Mouse (Mus musculus) midbrain, embryonic 13.5 days (tissue): ENCODE measurements at regions not wholly inside any gene's neighbourhood (a gene's known extent, or its start where the extent isn't known, plus 50 kb on each side); places are given as distances from the start of the nearest gene placed in this dataset.
A peak's percentile ranks its signal among the peaks of the same experiment; 100 is the strongest.

ENCODE experiments used
- ATAC-seq: fragments of 200-750 bp; cut with Nextera tagmentation; 2 replicates; pipeline ENCODE4 v1.8.0; 2017; ENCODE audit warnings: mild to moderate bottlenecking, moderate TSS enrichment, moderate library complexity
- H3K27ac ChIP-seq: fragments of 300-500 bp; sonication (generic); 2 replicates; pipeline ENCODE4 v1.5.1; 2015; ENCODE audit warnings: inconsistent platforms, mild to moderate bottlenecking, moderate library complexity
- H3K27me3 ChIP-seq: fragments of 300-500 bp; sonication (generic); 2 replicates; pipeline ENCODE4 v1.6.1; 2015; ENCODE audit warnings: mild to moderate bottlenecking, inconsistent platforms
- H3K36me3 ChIP-seq: fragments of 300-500 bp; sonication (generic); 2 replicates; pipeline ENCODE4 v1.6.1; 2015; ENCODE audit warnings: mild to moderate bottlenecking, inconsistent platforms
- H3K4me1 ChIP-seq: fragments of 300-500 bp; sonication (generic); replicated peaks from 2 replicates; pipeline ENCODE4 v1.6.1; 2015; ENCODE audit warnings: inconsistent platforms
- H3K4me2 ChIP-seq: fragments of 300-500 bp; sonication (generic); replicated peaks from 2 replicates; pipeline ENCODE4 v1.6.1; 2015; ENCODE audit warnings: moderate library complexity, mild to moderate bottlenecking, inconsistent platforms
- H3K4me3 ChIP-seq: fragments of 300-500 bp; sonication (generic); replicated peaks from 2 replicates; pipeline ENCODE4 v1.5.1; 2015; ENCODE audit warnings: mild to moderate bottlenecking, inconsistent platforms
- H3K9ac ChIP-seq: fragments of 300-500 bp; sonication (generic); replicated peaks from 2 replicates; pipeline ENCODE4 v1.6.1; 2015; ENCODE audit warnings: mild to moderate bottlenecking, inconsistent platforms
- H3K9me3 ChIP-seq: fragments of 300-500 bp; sonication (generic); 2 replicates; pipeline ENCODE4 v1.6.1; 2016; ENCODE audit warnings: mild to moderate bottlenecking, inconsistent platforms
- WGBS: fragments of 180-500 bp; shearing (Covaris S2); methylation state at CpG from one replicate; pipeline ENCODE4 v1.1.7; 2015; 5-methylcytosine and 5-hydroxymethylcytosine counted together

DNA sequence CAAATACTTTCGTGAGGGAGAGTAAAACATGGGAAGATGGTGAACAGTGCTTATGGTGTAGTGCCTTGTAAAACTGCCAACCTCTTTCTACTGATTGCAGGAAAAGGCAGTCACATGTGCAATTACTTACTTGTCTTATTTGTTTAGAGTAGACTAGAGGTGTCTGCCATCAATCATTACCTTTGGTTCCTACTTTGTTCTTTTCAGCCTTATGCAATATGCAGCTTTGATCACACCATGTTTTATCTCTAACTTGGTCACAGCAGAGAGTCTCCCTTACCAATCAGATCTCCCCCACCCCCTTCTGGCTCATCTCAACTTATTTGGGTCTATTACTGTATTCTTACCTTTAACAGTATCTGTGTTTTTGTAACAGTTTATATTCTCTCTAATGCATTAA is 1043.2 kb downstream of the Car8 start:
- no peaks in the 10 kb centered on the region for H3K27me3 ChIP-seq
- H3K4me3 ChIP-seq: no peak overlapping the region
- H3K9me3 ChIP-seq: no peaks in the 10 kb centered on the region
- 90% methylated on average over 1 of the region's 1 CpGs for whole genome bisulfite sequencing
- H3K36me3 ChIP-seq: no peaks in the 10 kb centered on the region
- peaks cover 5% of the 10 kb centered on the region; the same call in 1 of the 2 replicates for H3K4me1 ChIP-seq
- no peak overlapping the region for H3K9ac ChIP-seq
- H3K4me2 ChIP-seq: no peak overlapping the region
- ATAC-seq: no peak
- H3K27ac ChIP-seq: no peak overlapping the region

DNA sequence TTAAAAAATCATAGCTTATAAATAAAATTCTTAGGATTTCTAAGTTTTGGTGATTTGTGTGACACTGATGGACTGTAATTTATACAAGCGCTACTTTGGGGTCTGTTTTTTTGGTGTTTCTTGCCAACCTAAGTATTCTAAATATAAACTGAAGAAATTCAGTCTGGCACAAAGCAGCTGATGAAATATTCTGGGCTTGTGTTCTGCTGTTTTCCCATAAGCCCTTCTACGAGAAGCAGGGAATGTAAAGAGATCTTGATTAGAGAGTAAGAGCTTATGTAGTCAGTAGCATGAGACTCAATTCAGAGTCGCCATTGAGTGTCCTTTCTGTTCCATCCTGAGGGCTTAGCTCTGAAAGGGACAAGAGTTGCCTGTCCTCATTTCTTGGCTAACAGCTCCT is 1046.9 kb downstream of the Car8 start:
- no peak for ATAC-seq
- Histone ChIP-seq H3K27ac (no peak overlapping the region), H3K4me3 (no peak overlapping the region), H3K36me3 (no peaks in the 10 kb centered on the region), H3K4me2 (no peak overlapping the region), H3K4me1 (peaks cover 5% of the 10 kb centered on the region; the same call in 1 of the 2 replicates), H3K27me3 (no peaks in the 10 kb centered on the region), H3K9me3 (no peaks in the 10 kb centered on the region), H3K9ac (no peak overlapping the region)
- 77% methylated on average over 3 of the region's 3 CpGs for WGBS

DNA sequence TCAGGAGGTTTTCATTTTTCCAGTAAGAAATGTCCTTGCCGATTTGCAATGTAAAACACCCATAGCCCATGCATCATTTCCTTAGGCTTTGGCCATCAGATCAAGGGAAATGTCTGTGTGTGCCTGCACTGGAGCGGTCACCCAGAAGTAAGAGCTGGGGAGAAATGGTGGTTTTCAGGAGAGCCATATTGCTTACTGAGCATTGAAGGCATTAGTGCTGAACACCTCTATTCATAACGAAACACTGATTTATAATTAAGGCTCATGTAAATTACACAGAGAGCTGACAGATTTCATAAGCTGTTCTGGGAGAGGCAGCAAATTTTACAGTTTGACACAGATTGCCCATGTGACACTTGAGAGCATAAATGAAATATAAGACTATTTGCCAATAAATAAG is 1047.6 kb downstream of the Car8 start:
- Histone ChIP-seq H3K27ac (peak overlapping the region; percentile 49), H3K4me3 (no peak overlapping the region), H3K4me1 (peaks cover 5% of the 10 kb centered on the region; the same call in 1 of the 2 replicates), H3K9me3 (no peaks in the 10 kb centered on the region), H3K9ac (no peak overlapping the region), H3K36me3 (no peaks in the 10 kb centered on the region), H3K4me2 (no peak overlapping the region), H3K27me3 (no peaks in the 10 kb centered on the region)
- WGBS: 60% methylated on average over 3 of the region's 3 CpGs
- ATAC-seq: 0 out of 2 replicates have a peak, but pooled peaks have one; percentile 50

DNA sequence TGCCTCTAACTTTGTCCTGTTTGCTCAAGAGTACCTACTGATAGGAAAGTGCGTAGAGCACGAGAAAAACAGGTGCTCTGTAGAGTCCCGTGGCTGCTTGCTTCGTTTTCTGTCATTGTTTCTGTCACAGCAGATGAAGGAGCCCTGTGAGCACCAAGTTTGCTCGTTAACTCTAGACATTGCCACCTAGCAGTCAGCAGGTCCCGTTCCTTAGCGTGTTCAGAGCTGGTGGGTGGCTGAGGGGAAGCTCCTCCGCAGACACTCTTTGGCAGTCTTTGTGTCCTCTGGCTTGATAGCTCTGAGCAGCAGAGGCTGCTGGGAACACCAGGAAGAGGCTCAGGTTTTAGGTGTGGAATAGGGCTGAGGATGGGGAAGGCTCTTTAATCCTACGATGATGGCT is 1063.8 kb downstream of the Car8 start:
- H3K4me3 ChIP-seq: no peak overlapping the region
- no peak overlapping the region for H3K9ac ChIP-seq
- H3K36me3 ChIP-seq: no peaks in the 10 kb centered on the region
- H3K27me3 ChIP-seq: no peaks in the 10 kb centered on the region
- no peak overlapping the region for H3K27ac ChIP-seq
- H3K4me1 ChIP-seq: no peaks in the 10 kb centered on the region
- H3K4me2 ChIP-seq: no peak overlapping the region
- no peak for ATAC-seq
- H3K9me3 ChIP-seq: no peaks in the 10 kb centered on the region
- 87% methylated on average over 9 of the region's 9 CpGs for WGBS

DNA sequence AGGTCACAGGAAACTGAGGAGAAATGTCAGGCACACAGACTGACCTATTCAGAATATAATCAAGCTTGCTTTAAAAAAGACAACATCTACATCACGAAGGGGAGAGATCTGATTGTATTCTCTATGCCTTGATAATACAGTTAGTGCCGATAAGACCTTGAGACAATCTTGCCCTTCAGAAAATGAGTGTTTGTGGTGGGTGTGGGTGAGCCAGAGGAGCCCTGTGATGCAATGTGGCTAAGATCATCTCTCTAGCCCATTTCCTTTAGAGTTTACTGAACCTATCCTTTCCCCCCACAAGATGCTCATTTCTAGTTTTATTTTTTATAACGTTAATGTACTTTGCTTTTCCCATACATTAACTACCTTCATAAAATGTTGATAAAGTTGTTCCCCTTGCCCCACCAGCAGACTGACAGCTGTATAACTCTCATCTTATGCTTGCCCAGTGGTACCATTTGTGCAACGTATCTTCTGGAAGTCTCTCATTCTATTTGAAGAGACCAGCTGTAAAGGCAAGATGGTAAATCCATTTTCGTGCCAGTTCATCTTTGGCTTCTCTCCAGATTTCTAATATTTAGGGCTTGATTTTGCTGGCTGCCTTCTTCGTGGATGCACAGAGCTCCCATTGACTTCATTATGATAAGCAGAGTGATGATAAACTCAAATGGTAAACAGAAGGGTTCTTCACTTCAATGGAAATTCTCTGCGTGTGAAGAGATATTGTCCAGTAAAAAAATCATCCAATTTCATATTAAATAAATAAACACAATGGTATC is 1066.1 kb downstream of the Car8 start:
- 90% methylated on average over 7 of the region's 7 CpGs for WGBS
- no peak for ATAC-seq
- no peaks in the 10 kb centered on the region for H3K27me3 ChIP-seq
- no peak overlapping the region for H3K4me2 ChIP-seq
- H3K4me3 ChIP-seq: no peak overlapping the region
- H3K9me3 ChIP-seq: no peaks in the 10 kb centered on the region
- no peaks in the 10 kb centered on the region for H3K4me1 ChIP-seq
- H3K27ac ChIP-seq: no peak overlapping the region
- H3K36me3 ChIP-seq: no peaks in the 10 kb centered on the region
- H3K9ac ChIP-seq: no peak overlapping the region

DNA sequence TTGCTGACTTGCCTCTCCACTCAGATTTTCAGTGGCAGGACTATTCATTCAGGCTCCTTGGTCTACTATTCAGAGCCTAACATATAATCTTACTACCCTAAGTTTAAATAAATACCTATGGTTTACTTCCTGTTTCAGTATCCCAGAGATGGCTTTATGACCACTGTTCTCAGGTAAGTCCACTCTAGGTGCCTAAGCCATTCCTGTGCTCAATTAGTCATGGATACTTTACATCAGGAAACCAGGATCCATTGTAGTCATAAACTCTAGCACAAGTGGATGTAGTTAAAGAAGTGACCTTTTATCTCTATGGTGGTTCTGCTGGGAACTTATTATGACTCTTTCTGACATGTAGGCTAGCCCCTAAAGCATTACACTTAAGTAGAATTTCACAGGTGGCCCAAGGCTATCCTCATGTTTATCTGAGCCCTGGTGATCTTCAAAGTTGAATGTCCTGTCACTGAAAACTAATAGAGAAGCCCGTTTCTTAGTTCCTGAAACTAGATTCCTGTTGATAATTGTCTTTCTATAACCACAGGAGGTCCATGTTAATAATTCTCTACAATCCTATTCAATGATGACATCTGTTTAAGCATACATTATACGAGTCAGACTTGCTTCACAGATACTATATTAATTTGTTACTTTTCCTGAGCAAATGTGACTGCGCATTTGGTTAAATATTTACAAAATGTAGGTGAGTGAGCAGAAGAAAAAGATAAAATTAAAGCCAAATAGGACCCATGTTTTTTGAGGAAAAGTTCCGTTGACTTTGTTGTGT is 1067.0 kb downstream of the Car8 start:
- H3K4me1 ChIP-seq: no peaks in the 10 kb centered on the region
- no peak for ATAC-seq
- no peak overlapping the region for H3K4me2 ChIP-seq
- no peak overlapping the region for H3K4me3 ChIP-seq
- H3K9me3 ChIP-seq: no peaks in the 10 kb centered on the region
- 85% methylated on average over 4 of the region's 4 CpGs for WGBS
- no peak overlapping the region for H3K9ac ChIP-seq
- H3K27me3 ChIP-seq: no peaks in the 10 kb centered on the region
- no peaks in the 10 kb centered on the region for H3K36me3 ChIP-seq
- no peak overlapping the region for H3K27ac ChIP-seq

DNA sequence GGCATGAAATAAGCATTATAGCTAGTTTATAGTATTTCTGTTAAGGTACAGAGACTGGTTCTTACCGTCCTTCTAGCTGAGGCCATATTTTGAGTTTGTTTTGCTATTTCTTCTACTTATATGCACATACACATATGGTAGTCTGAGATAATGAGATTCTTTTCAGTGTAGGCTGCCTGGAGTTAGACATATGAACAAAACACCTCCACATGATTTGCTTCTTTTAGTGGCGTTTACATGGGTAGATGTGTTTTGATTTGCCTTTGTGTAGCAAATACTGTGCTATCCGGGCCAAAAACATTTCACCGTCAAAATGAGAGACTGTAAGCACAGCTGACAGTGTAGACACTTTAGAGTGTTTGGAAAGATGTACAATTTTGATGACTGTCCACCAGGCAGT is 1077.4 kb downstream of the Car8 start:
- Histone ChIP-seq H3K27ac (no peak overlapping the region), H3K27me3 (no peaks in the 10 kb centered on the region), H3K4me2 (no peak overlapping the region), H3K36me3 (no peaks in the 10 kb centered on the region), H3K9ac (no peak overlapping the region), H3K4me3 (no peak overlapping the region), H3K4me1 (no peaks in the 10 kb centered on the region), H3K9me3 (no peaks in the 10 kb centered on the region)
- ATAC-seq: no peak
- 96% methylated on average over 4 of the region's 4 CpGs for WGBS

DNA sequence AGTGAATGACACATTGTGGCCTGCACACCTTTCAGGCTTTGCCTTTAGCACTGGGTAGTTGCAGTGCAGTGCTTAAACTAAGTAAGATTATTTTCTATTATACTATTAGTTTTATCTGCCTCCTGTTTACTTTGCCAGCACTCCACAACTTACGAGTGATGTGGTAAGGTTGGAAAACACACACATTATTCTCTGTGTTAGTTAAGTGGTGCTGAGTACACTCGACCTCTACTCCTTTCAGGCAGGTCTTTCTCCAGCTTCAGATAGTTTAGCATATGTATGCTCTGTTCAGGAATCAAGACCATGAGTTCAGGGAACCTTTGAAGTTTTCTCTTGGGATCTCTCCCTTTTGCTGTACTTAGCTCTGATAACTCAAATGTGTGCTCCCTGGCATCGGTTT is 1081.0 kb downstream of the Car8 start:
- no peaks in the 10 kb centered on the region for H3K4me1 ChIP-seq
- no peak overlapping the region for H3K9ac ChIP-seq
- no peaks in the 10 kb centered on the region for H3K9me3 ChIP-seq
- H3K27ac ChIP-seq: no peak overlapping the region
- no peak for ATAC-seq
- WGBS: 76% methylated on average over 3 of the region's 3 CpGs
- H3K36me3 ChIP-seq: no peaks in the 10 kb centered on the region
- H3K27me3 ChIP-seq: no peaks in the 10 kb centered on the region
- no peak overlapping the region for H3K4me3 ChIP-seq
- no peak overlapping the region for H3K4me2 ChIP-seq

DNA sequence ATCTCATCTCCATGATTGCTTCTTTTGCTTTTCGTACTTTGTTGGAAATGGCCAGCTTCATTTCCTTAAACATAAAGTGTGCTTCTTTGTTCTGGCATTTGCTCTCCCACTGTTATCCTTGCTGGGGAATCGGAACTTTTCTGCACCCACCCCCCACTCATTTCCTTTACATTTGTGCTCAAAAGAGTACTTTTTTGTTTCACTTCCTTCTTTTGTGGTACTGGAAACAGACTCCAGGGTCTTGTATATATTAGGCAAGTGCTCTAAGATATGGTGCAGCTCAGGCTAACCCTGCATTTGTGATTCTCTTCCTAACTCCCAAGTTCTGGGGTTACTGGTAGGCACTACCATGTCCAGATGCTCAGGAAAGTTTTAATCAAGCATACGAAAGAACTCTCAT is 1084.6 kb downstream of the Car8 start:
- WGBS: 55% methylated on average over 3 of the region's 3 CpGs
- H3K27ac ChIP-seq: no peak overlapping the region
- no peaks in the 10 kb centered on the region for H3K4me1 ChIP-seq
- H3K9me3 ChIP-seq: no peaks in the 10 kb centered on the region
- H3K9ac ChIP-seq: no peak overlapping the region
- no peaks in the 10 kb centered on the region for H3K36me3 ChIP-seq
- no peak for ATAC-seq
- no peak overlapping the region for H3K4me3 ChIP-seq
- H3K4me2 ChIP-seq: no peak overlapping the region
- H3K27me3 ChIP-seq: no peaks in the 10 kb centered on the region

DNA sequence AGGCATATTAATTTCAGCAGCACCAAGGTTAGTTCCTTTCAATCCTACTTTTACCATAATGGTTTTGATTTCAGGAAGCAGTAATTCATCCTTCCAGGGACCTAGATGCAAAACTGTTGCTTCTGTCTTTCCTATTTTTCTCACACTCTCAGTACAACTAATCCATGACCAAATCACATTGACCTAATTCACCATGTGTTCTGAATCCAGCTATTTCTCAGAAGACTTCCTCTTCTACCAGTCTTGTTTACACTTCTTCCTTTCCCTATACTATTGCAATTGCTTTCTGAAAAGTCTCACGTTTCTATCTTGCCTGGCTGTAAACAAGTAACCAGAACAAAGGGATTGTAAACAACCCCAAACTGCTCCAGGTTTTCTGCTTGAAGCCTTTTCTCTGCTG is 1085.0 kb downstream of the Car8 start:
- 14% methylated on average over 1 of the region's 1 CpGs for WGBS
- no peaks in the 10 kb centered on the region for H3K4me1 ChIP-seq
- H3K4me2 ChIP-seq: no peak overlapping the region
- ATAC-seq: no peak
- no peak overlapping the region for H3K9ac ChIP-seq
- no peaks in the 10 kb centered on the region for H3K36me3 ChIP-seq
- no peak overlapping the region for H3K4me3 ChIP-seq
- no peak overlapping the region for H3K27ac ChIP-seq
- H3K9me3 ChIP-seq: no peaks in the 10 kb centered on the region
- H3K27me3 ChIP-seq: no peaks in the 10 kb centered on the region

DNA sequence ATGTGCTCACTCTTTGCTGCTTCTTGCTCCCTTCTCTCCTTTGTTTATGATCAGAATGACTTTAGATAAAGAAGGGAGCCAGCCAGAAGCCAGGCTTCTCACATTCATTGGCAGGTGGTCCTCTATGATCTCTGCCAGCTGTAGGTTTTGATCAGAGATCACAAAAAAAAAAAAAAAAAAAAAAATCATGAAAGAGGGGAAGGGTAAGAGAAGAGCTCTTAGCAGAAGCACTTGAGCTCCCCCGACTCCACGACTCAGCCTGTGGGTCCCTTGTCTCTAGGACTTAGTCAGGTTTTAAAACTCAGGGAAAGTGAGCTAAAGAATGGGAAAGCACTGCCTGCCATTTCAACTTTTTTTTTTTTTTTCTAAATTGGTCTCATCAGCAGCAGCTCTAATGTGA is 1093.1 kb downstream of the Car8 start:
- Histone ChIP-seq H3K9ac (no peak overlapping the region), H3K9me3 (no peaks in the 10 kb centered on the region), H3K4me1 (no peaks in the 10 kb centered on the region), H3K27ac (no peak overlapping the region), H3K4me3 (no peak overlapping the region), H3K4me2 (no peak overlapping the region), H3K27me3 (no peaks in the 10 kb centered on the region), H3K36me3 (no peaks in the 10 kb centered on the region)
- WGBS: 53% methylated on average over 2 of the region's 2 CpGs
- ATAC-seq: no peak

DNA sequence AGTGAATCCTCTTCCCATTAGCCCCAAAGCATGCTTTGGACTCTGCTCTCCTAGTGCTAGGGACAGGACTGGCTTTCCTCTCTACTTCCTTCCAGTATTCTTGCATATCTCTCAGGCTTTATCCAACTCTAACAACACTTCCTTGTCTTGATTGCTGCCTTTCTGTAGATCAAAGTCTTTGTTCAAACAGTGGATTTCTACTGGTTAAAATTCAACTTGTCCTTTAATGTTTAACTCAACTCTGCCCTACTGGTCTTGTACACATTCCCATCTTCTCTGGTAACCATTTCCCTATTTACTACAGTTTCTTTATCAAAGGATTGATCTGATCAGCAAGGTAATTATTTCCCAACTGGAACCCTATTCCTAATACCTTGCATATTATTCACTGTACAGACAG is 1094.6 kb downstream of the Car8 start:
- Histone ChIP-seq H3K27ac (no peak overlapping the region), H3K9me3 (no peaks in the 10 kb centered on the region), H3K36me3 (no peaks in the 10 kb centered on the region), H3K4me1 (no peaks in the 10 kb centered on the region), H3K27me3 (no peaks in the 10 kb centered on the region), H3K9ac (no peak overlapping the region), H3K4me3 (no peak overlapping the region), H3K4me2 (no peak overlapping the region)
- ATAC-seq: no peak
